Mouse (Mus musculus): ENCODE results near the gene Trp53. TPM values are rescaled to one million over a fixed set of nuclear protein-coding genes. Genes with fewer than 3 reads are reported as not detected.

Gene Trp53
- polyA plus RNA-seq, 1 experiment from 2014 or later = 111 TPM

DNA sequence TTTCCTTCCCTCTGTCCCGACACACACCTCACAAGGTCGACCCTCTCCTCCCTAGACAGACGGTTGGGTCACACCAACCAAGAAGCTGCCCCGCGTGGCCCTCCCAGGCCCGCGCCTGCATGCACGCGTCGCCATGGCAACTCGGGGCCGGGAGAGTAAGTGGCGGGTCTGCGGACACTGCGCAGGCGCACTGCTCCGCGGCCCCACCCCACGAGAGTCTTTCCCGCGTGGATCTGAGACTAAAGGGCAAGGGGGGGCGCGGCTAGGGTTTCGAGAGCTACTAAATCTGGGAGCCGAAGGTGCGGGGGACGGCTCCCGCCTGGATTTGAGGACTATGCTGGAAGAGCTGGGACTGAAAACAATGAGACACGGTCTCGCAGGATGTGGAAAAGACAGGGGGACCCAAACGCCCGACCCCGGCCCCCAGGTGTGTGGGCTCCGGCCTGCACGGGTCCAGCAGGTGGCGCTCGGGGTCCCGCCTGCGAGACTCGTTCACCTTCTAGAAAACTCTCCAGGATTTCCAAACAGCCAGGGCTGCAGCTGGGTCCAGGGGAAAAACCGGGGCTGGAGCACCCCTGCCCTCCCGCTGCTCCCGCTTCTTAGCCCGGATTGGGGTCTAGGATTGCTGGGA lies 33.6 kb upstream of the Trp53 start:
- Histone ChIP-seq H3K4me3 (ENCODE audit: low read depth, low read length) (peak overlapping the region; percentile 52), H3K27me3 (replicated peaks; ENCODE audit: control insufficient read depth, insufficient read depth, low read length) (no peaks in the 10 kb centered on the region), H3K36me3 (ENCODE audit: control insufficient read depth, insufficient read depth, low read length) (no peaks in the 10 kb centered on the region), H3K4me1 (ENCODE audit: control insufficient read depth, insufficient read depth, low read length) (peaks cover 9% of the 10 kb centered on the region; the same call in 1 of the 2 replicates), H3K4me2 (ENCODE audit: low read depth, low read length) (peak overlapping the region; percentile 82), H3K27ac (replicated peaks; ENCODE audit: low read depth, low read length) (peak overlapping the region; percentile 86), H3K9ac (ENCODE audit: low read depth, low read length) (peak overlapping the region; percentile 73), H3K9me3 (ENCODE audit: control insufficient read depth, low read length) (no peaks in the 10 kb centered on the region)
- ATAC-seq (ENCODE audit: low read depth) (peak; percentile 88), DNase-seq (ENCODE audit: low spot score) (peak; percentile 94)
- under 1% methylated on average over 34 of the region's 44 CpGs for WGBS

DNA sequence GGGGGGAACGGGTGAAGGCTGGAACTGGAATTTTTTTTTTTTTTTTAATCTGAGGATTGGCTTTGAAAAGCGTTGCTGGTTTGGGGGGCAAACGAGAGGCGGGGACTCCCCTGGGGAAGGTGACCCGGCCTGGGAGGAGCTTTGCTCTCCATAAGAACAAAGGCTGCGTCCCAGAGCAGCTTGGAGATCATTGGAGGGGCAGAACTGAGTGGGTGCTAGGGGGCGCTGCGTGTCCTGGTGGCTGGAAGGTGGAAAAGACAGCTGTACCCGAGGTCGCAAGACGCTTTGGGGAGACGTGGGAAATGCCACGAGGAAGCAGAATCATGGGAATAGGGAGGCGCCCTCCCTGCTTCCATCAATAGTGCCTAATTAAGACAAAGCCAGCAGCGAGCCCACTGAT lies 33.1 kb upstream of the Trp53 start:
- ATAC-seq (ENCODE audit: low read depth) = peak; percentile 42
- Histone ChIP-seq H3K9me3 (ENCODE audit: control insufficient read depth, low read length) (no peaks in the 10 kb centered on the region), H3K9ac (ENCODE audit: low read depth, low read length) (peak overlapping the region; percentile 73), H3K27ac (replicated peaks; ENCODE audit: low read depth, low read length) (peak overlapping the region; percentile 86), H3K4me2 (ENCODE audit: low read depth, low read length) (peak overlapping the region; percentile 82), H3K4me1 (ENCODE audit: control insufficient read depth, insufficient read depth, low read length) (peaks cover 9% of the 10 kb centered on the region; the same call in 1 of the 2 replicates), H3K27me3 (replicated peaks; ENCODE audit: control insufficient read depth, insufficient read depth, low read length) (no peaks in the 10 kb centered on the region), H3K4me3 (ENCODE audit: low read depth, low read length) (peak overlapping the region; percentile 52), H3K36me3 (ENCODE audit: control insufficient read depth, insufficient read depth, low read length) (no peaks in the 10 kb centered on the region)
- WGBS = 1% methylated on average over 15 of the region's 15 CpGs
- no peak for DNase-seq (ENCODE audit: low spot score)

DNA sequence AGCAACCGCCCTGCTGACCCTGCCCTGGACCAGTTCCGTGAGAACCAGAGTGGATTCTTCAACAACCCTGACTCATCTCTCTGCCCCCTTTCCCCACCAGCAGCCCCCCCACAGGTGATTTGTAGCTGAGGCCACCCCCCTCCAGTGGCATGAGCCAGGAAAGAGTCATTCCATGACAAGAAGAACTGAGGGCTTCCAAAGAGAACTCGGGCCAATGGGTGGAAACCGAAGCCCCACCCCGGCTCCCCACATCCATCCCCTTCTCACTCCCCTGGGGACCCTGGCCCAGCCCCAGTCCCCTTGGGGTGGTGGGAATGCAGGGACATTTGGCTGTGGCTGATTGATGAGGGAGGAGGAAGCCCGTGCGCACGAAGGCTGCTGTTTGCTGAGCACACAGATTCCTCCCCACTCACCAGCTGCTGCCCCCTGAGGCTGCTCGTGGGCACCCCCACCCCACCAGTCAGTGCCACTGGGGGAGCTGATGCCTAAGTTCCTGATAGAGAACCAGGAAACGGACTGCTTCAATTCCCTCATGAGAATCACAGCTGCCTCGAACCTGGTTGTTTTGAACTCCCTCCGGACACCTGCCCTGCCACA lies 31.0 kb upstream of the Trp53 start, which contains the start of gene Dnah2:
Gene Dnah2 (minus strand): TSS at position 51 of the 597 bp plus-strand sequence.
- DNase-seq (ENCODE audit: low spot score) = no peak
- Histone ChIP-seq H3K9ac (ENCODE audit: low read depth, low read length) (no peak within 1 kb of the TSS), H3K36me3 (ENCODE audit: control insufficient read depth, insufficient read depth, low read length) (no peaks in the 10 kb centered on the region), H3K4me3 (ENCODE audit: low read depth, low read length) (no peak within 1 kb of the TSS), H3K4me1 (ENCODE audit: control insufficient read depth, insufficient read depth, low read length) (peaks cover 8% of the 10 kb centered on the region; the same call in 1 of the 2 replicates), H3K27me3 (replicated peaks; ENCODE audit: control insufficient read depth, insufficient read depth, low read length) (no peaks in the 10 kb centered on the region), H3K27ac (replicated peaks; ENCODE audit: low read depth, low read length) (no peak within 1 kb of the TSS), H3K4me2 (ENCODE audit: low read depth, low read length) (no peak within 1 kb of the TSS), H3K9me3 (ENCODE audit: control insufficient read depth, low read length) (no peaks in the 10 kb centered on the region)
- no peak for ATAC-seq (ENCODE audit: low read depth)
- WGBS = 57% methylated on average over 8 of the region's 12 CpGs

DNA sequence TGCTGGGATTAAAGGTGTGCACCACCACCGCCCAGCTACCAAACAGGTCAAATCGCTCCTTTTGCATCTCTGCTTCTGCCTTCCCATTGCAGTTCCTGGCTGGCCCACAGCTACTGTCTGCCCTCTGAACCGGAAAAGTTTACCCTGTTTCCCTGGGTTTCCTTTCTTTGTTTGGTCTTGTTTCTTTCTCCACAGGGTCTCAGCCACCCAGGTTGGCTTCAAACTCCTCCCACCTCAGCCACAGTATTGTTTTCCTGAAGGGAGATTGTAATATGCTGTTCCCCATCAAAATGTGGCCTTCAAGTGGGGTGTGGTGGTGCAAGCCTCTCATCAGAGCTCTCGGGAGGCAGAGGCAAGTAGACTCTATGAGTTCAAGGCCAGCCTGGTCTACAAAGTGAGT lies 28.8 kb upstream of the Trp53 start:
- Histone ChIP-seq H3K27me3 (replicated peaks; ENCODE audit: control insufficient read depth, insufficient read depth, low read length) (no peaks in the 10 kb centered on the region), H3K4me2 (ENCODE audit: low read depth, low read length) (no peak overlapping the region), H3K36me3 (ENCODE audit: control insufficient read depth, insufficient read depth, low read length) (0 out of 2 replicates have a peak, but pooled peaks cover 6% of the 10 kb centered on the region), H3K4me1 (ENCODE audit: control insufficient read depth, insufficient read depth, low read length) (peaks cover 8% of the 10 kb centered on the region; the same call in 1 of the 2 replicates), H3K27ac (replicated peaks; ENCODE audit: low read depth, low read length) (no peak overlapping the region), H3K9me3 (ENCODE audit: control insufficient read depth, low read length) (no peaks in the 10 kb centered on the region), H3K9ac (ENCODE audit: low read depth, low read length) (no peak overlapping the region), H3K4me3 (ENCODE audit: low read depth, low read length) (no peak overlapping the region)
- DNase-seq (ENCODE audit: low spot score) (no peak), ATAC-seq (ENCODE audit: low read depth) (no peak)
- WGBS = 71% methylated on average over 4 of the region's 4 CpGs

DNA sequence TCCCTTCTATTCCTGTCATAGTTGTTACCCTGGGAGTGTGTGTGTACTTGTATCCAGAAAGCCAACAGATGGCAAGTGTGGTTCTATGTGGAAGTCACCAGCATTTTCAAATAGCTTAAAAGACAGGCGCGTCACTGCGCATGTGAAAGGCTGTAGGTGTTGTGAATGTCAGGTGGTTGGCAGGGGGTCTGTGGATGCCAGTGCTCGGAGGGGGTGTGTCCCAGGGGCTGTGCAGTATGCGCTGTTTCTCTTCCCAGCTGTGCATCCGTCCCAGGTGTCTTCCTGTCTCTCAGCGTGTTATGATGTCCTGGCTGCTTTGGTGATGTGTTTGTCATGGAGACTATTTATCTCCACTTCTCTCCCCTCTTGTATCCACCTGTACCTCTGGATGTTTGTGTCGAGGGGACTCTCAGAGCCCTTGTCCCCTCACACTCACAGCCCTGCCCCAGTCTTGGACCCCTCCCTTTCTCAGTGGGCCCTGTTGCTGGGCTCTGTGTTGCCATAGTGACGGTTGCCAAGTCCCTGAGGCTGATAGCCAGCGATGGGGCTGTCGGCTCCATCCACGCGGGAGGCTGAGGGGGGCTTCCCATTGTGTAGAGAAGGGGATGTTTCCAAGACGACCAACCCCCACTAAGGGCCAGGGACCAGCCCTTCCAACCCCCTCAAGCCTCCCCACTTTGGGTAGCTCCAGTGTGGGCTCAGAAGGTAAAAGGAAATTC lies 27.4 kb upstream of the Trp53 start:
- H3K36me3 ChIP-seq (ENCODE audit: control insufficient read depth, insufficient read depth, low read length) = 0 out of 2 replicates have a peak, but pooled peaks cover 6% of the 10 kb centered on the region
- no peaks in the 10 kb centered on the region for H3K27me3 ChIP-seq (replicated peaks; ENCODE audit: control insufficient read depth, insufficient read depth, low read length)
- WGBS = 26% methylated on average over 14 of the region's 14 CpGs
- ATAC-seq (ENCODE audit: low read depth) (peak; percentile 53; the same call in 1 of the 2 replicates), DNase-seq (ENCODE audit: low spot score) (peak; percentile 56)
- H3K4me3 ChIP-seq (ENCODE audit: low read depth, low read length) = no peak overlapping the region
- H3K9me3 ChIP-seq (ENCODE audit: control insufficient read depth, low read length) = no peaks in the 10 kb centered on the region
- H3K4me2 ChIP-seq (ENCODE audit: low read depth, low read length) = no peak overlapping the region
- no peak overlapping the region for H3K9ac ChIP-seq (ENCODE audit: low read depth, low read length)
- no peak overlapping the region for H3K27ac ChIP-seq (replicated peaks; ENCODE audit: low read depth, low read length)
- H3K4me1 ChIP-seq (ENCODE audit: control insufficient read depth, insufficient read depth, low read length) = peaks cover 3% of the 10 kb centered on the region; the same call in 1 of the 2 replicates

DNA sequence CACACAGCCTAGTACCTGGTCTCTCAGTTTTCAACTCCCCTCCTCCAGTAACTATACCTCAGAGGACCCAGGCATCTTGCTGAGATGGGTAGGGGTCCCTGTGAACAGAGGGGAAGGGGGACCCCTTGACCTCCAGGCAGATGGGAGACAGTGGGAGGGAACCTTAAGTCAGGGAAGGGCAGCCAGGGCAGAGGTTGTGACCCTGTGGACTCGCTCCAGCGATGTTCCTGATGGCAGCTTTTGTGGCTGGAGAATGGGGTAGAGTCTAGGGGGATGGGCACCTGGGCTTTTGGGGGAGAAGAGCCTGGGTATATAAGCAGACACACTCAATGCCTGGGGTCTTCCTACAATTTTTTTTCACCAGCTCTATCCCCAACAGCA lies 26.8 kb upstream of the Trp53 start:
- Histone ChIP-seq H3K27me3 (replicated peaks; ENCODE audit: control insufficient read depth, insufficient read depth, low read length) (no peaks in the 10 kb centered on the region), H3K27ac (replicated peaks; ENCODE audit: low read depth, low read length) (no peak overlapping the region), H3K9ac (ENCODE audit: low read depth, low read length) (no peak overlapping the region), H3K4me1 (ENCODE audit: control insufficient read depth, insufficient read depth, low read length) (peaks cover 3% of the 10 kb centered on the region; the same call in 1 of the 2 replicates), H3K9me3 (ENCODE audit: control insufficient read depth, low read length) (no peaks in the 10 kb centered on the region), H3K36me3 (ENCODE audit: control insufficient read depth, insufficient read depth, low read length) (0 out of 2 replicates have a peak, but pooled peaks cover 6% of the 10 kb centered on the region), H3K4me3 (ENCODE audit: low read depth, low read length) (no peak overlapping the region), H3K4me2 (ENCODE audit: low read depth, low read length) (no peak overlapping the region)
- ATAC-seq (ENCODE audit: low read depth) (no peak), DNase-seq (ENCODE audit: low spot score) (no peak)
- 5% methylated on average over 2 of the region's 2 CpGs for WGBS

DNA sequence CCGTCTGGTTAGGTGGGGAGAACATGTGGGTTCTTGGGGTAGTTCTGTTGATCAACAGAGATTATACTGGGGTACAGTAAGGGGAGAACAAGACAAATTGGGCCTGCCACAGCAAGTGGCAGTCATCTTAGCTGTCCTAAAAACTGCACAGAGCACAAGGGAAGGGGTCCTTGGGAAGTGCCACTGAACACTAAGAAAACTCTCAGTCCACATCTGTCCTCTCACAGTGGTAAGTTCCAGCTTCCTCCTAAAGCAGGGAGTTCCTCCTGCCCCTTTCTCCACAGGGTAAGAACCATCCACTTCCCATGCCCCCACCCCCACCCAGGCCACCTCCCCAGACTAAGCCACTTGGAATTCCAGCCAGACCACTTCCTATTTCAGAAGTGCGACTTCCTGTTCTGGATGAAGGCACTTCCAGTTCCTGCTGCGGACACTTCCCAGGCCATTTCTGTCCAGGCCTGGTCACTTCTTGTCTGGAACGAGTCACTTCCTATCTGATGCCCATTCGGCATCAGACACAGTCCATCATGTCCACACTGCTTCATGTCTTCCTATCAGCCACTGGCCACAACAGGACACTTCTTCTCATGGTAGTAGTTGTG lies 25.5 kb upstream of the Trp53 start:
- Histone ChIP-seq H3K36me3 (ENCODE audit: control insufficient read depth, insufficient read depth, low read length) (0 out of 2 replicates have a peak, but pooled peaks cover 6% of the 10 kb centered on the region), H3K27me3 (replicated peaks; ENCODE audit: control insufficient read depth, insufficient read depth, low read length) (no peaks in the 10 kb centered on the region), H3K9me3 (ENCODE audit: control insufficient read depth, low read length) (no peaks in the 10 kb centered on the region), H3K27ac (replicated peaks; ENCODE audit: low read depth, low read length) (no peak overlapping the region), H3K4me2 (ENCODE audit: low read depth, low read length) (no peak overlapping the region), H3K9ac (ENCODE audit: low read depth, low read length) (no peak overlapping the region), H3K4me3 (ENCODE audit: low read depth, low read length) (no peak overlapping the region), H3K4me1 (ENCODE audit: control insufficient read depth, insufficient read depth, low read length) (peaks cover 11% of the 10 kb centered on the region)
- no peak for ATAC-seq (ENCODE audit: low read depth)
- 83% methylated on average over 5 of the region's 5 CpGs for WGBS
- no peak for DNase-seq (ENCODE audit: low spot score)

DNA sequence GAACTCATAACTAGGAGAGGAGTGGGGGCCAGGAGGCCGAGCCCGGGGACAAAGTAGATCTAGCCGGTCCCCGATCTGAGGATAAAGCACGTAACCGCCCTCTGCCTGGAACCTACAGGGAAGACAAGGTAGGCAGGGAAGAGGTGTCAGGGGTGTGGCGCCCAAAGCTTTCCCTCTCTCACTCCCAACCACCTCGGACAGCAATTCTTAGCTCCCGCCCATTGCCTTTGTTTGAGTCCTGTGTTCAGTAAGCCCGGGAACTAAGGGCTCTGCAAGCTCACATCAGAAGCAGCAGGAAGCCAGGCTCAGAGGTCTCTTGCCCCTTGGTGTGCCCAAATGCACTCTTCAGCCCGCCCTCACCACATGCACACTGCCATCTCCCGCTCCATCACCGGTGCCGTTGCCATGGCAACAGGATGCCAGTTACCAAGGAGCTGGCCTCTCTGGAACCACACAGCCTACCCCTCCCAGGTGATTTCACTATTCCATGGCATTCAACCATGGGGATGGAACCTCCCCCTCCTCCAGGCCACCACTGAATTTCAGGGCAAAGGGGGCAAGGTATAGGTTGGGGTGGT lies 22.7 kb upstream of the Trp53 start:
- ATAC-seq (ENCODE audit: low read depth) (no peak), DNase-seq (ENCODE audit: low spot score) (no peak)
- H3K36me3 ChIP-seq (ENCODE audit: control insufficient read depth, insufficient read depth, low read length) = peaks cover 15% of the 10 kb centered on the region
- H3K27me3 ChIP-seq (replicated peaks; ENCODE audit: control insufficient read depth, insufficient read depth, low read length) = no peaks in the 10 kb centered on the region
- 38% methylated on average over 14 of the region's 14 CpGs for WGBS
- H3K27ac ChIP-seq (replicated peaks; ENCODE audit: low read depth, low read length) = no peak overlapping the region
- peaks cover 27% of the 10 kb centered on the region for H3K4me1 ChIP-seq (ENCODE audit: control insufficient read depth, insufficient read depth, low read length)
- no peak overlapping the region for H3K9ac ChIP-seq (ENCODE audit: low read depth, low read length)
- peak overlapping the region; percentile 95 for H3K4me2 ChIP-seq (ENCODE audit: low read depth, low read length)
- H3K4me3 ChIP-seq (ENCODE audit: low read depth, low read length) = no peak overlapping the region
- no peaks in the 10 kb centered on the region for H3K9me3 ChIP-seq (ENCODE audit: control insufficient read depth, low read length)
